Mouse (Mus musculus) skeletal muscle tissue, postnatal 0 days (tissue): ENCODE results near the gene Vmn1r169. TPM values are rescaled to one million over a fixed set of nuclear protein-coding genes. Genes with fewer than 3 reads are reported as not detected.

Experiments used
- polyA plus RNA-seq: library from polyadenylated mRNA; unstranded; fragments of >200 nt; fragmentation: Nextera tagmentation; extraction: Ambion mirVana; gene quantifications from 2 replicates; pipeline ENCODE4 v1.2.1, GENCODE M21; 2015

The Vmn1r169 gene
- polyA plus RNA-seq = not detected in 2 replicates

GRCm38 (mm10) chr7:23575226-23575625 lies at the start of gene Vmn1r169:
Gene Vmn1r169, plus strand, starts transcription at chr7:23575526.

DNA sequence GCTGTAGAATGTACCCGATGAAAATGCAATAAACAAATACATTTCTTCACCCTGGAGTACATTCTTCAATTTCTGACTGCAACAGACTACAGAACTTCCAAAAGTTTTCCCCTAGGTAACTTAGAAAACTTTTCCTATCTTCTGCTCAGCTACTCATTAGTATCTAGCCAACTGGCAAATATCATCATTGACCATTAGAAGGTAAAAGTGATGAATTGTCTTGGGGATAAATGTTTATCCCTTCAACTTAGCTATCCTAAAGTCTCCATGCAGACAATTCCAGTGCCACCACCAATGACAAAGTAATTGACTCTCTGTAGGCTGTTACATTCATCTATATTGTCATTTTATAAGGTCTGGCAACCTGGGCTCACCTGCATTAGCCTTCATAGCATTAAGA lies 35.9 kb upstream of the Vmn1r169 start, which contains the start of gene Vmn1r168:
Gene Vmn1r168 (plus strand): TSS at position 301 of the 400 bp plus-strand sequence.

DNA sequence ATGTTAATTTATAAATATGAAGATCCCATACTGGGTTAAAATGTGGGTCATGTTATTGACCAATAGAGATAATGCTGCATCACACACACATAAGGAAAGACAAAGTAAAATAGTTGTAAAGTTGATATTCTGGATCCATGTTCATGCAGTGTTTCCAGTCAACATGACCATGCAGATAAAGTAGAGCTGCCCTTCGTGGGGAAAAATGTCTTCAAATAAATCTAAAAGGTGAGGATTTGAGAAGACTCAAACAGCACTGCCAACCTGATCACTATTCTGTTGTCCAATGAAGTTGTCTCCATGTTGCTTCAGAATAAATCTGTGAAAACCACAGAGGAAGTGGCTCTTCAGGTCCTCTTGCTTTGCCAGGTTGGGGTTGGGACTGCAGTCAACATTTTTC lies 30.5 kb downstream of the Vmn1r169 start, which contains the start of gene Vmn1r170:
Gene Vmn1r170 (plus strand): TSS at position 301 of the 400 bp plus-strand sequence.

Other genes starting within 250 kb of the Vmn1r169 start
- not detected in 2 replicates for gene Nlrp5, start 189.6 kb upstream of the Vmn1r169 start, polyA plus RNA-seq
- gene Vmn1r167, start 68.3 kb upstream of the Vmn1r169 start, polyA plus RNA-seq = not detected in 2 replicates
- gene Vmn1r168, start 35.8 kb upstream of the Vmn1r169 start, polyA plus RNA-seq = not detected in 2 replicates
- not detected in 2 replicates for gene Vmn1r170, start 30.6 kb downstream of the Vmn1r169 start, polyA plus RNA-seq
- gene Vmn1r171, start 55.2 kb downstream of the Vmn1r169 start, polyA plus RNA-seq = not detected in 2 replicates
- gene Vmn1r172, start 82.8 kb downstream of the Vmn1r169 start, polyA plus RNA-seq = not detected in 2 replicates
- gene Vmn1r173, start 125.2 kb downstream of the Vmn1r169 start, polyA plus RNA-seq = not detected in 2 replicates
- gene Vmn1r174, start 176.7 kb downstream of the Vmn1r169 start, polyA plus RNA-seq = not detected in 2 replicates
- gene Vmn1r175, start 235.1 kb downstream of the Vmn1r169 start, polyA plus RNA-seq = not detected in 2 replicates